Mouse (Mus musculus): Measurements from ENCODE around the gene Mecom. TPM values are rescaled to one million over a fixed set of nuclear protein-coding genes. Genes with fewer than 3 reads are reported as not detected.

The Mecom gene
- polyA plus RNA-seq, 1 experiment from 2014 or later: 217 TPM

GRCm38 (mm10) chr3:30511062-30511640, 36.7 kb downstream of the Mecom start:
- H3K9me3 ChIP-seq (replicated peaks): no peaks in the 10 kb centered on the region
- H3K4me3 ChIP-seq: peak overlapping the region; percentile 85
- no peak for DNase-seq (ENCODE audit: low spot score)
- H3K27ac ChIP-seq: peak overlapping the region; percentile 100
- 11% methylated on average over 4 of the region's 4 CpGs for WGBS
- no peaks in the 10 kb centered on the region for H3K36me3 ChIP-seq
- H3K4me1 ChIP-seq: peaks cover 51% of the 10 kb centered on the region
- H3K27me3 ChIP-seq (ENCODE audit: low read depth, poor library complexity, severe bottlenecking): no peaks in the 10 kb centered on the region

- no peaks in the 10 kb centered on the region for H3K27me3 ChIP-seq (ENCODE audit: low read depth, poor library complexity, severe bottlenecking)
- peaks cover 51% of the 10 kb centered on the region for H3K4me1 ChIP-seq
- H3K36me3 ChIP-seq: no peaks in the 10 kb centered on the region
- peak overlapping the region; percentile 85 for H3K4me3 ChIP-seq
- WGBS: 2% methylated on average over 8 of the region's 8 CpGs
- no peaks in the 10 kb centered on the region for H3K9me3 ChIP-seq (replicated peaks)
- DNase-seq (ENCODE audit: low spot score): no peak
- peak overlapping the region; percentile 100 for H3K27ac ChIP-seq
Measured at GRCm38 (mm10) chr3:30510646-30511045, 37.2 kb downstream of the Mecom start.

DNA sequence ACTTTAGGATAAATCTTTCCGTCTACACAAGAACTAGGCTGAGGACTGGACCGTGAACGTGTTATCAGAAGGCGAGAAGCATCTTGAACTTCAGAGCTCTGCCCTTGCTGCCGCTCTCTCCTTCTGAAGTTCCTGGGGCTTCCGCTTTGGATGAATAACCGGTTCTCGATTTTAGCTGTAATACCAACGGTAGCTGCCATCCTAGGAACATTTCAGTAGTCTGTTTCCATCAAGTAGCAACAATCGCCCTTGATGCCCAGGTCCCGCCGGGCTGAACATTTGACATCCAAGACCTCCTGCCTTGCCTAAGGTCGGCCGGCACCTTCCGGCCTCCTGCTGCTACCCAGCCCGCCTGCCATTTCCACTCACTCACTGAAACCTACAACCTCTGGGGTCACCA, 37.7 kb downstream of the Mecom start:
- DNase-seq (ENCODE audit: low spot score): peak; percentile 71
- peaks cover 51% of the 10 kb centered on the region for H3K4me1 ChIP-seq
- no peaks in the 10 kb centered on the region for H3K27me3 ChIP-seq (ENCODE audit: low read depth, poor library complexity, severe bottlenecking)
- peak overlapping the region; percentile 85 for H3K4me3 ChIP-seq
- no peaks in the 10 kb centered on the region for H3K36me3 ChIP-seq
- H3K27ac ChIP-seq: peak overlapping the region; percentile 100
- under 1% methylated on average over 16 of the region's 16 CpGs for WGBS
- H3K9me3 ChIP-seq (replicated peaks): no peaks in the 10 kb centered on the region

- Histone ChIP-seq H3K27me3 (ENCODE audit: low read depth, poor library complexity, severe bottlenecking) (no peaks in the 10 kb centered on the region), H3K27ac (peak overlapping the region; percentile 100), H3K4me3 (peak overlapping the region; percentile 85), H3K4me1 (peaks cover 58% of the 10 kb centered on the region), H3K36me3 (no peaks in the 10 kb centered on the region), H3K9me3 (replicated peaks) (no peaks in the 10 kb centered on the region)
- under 1% methylated on average over 44 of the region's 55 CpGs for WGBS
- peak; percentile 92 for DNase-seq (ENCODE audit: low spot score)
Measured at GRCm38 (mm10) chr3:30508930-30509910, 38.6 kb downstream of the Mecom start.

DNA sequence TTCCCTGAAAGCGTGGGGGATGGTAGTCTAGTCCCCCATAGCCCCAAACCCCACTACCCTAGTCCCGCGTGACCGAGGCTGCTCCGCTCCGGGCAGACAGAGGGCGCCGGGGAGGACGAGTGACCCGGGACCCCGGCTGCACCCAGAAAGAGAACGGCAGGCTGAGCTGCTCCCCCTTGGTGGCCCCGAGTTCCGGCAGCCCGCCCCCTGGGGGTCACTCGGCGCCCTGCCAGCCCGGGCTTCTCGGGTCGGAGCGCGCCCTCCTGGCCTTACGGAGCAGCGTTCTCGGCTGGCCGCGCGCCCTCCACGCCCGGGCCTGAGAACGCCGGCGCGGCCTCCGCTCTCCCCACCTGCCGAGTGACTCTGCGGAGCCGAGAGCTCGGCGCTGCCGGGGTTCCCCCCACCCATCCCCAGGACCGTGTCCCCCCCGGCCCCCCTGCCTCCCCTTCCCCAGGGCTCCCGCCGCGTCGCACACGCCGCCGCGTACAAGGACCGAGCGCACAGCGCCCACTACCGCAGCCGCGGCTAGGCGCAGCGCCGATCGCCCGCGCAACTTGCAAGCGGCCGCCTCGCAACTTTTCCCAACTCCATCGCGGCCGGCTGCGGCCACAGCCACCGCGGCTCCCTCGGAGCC, 39.4 kb downstream of the Mecom start:
- H3K27me3 ChIP-seq (ENCODE audit: low read depth, poor library complexity, severe bottlenecking): no peaks in the 10 kb centered on the region
- DNase-seq (ENCODE audit: low spot score): peak; percentile 89
- peak overlapping the region; percentile 100 for H3K27ac ChIP-seq
- peak overlapping the region; percentile 85 for H3K4me3 ChIP-seq
- peaks cover 60% of the 10 kb centered on the region for H3K4me1 ChIP-seq
- H3K36me3 ChIP-seq: no peaks in the 10 kb centered on the region
- under 1% methylated on average over 64 of the region's 73 CpGs for WGBS
- no peaks in the 10 kb centered on the region for H3K9me3 ChIP-seq (replicated peaks)

- H3K27ac ChIP-seq: peak overlapping the region; percentile 100
- peaks cover 53% of the 10 kb centered on the region for H3K4me1 ChIP-seq
- H3K27me3 ChIP-seq (ENCODE audit: low read depth, poor library complexity, severe bottlenecking): no peaks in the 10 kb centered on the region
- no peaks in the 10 kb centered on the region for H3K36me3 ChIP-seq
- peak overlapping the region; percentile 85 for H3K4me3 ChIP-seq
- peak; percentile 64 for DNase-seq (ENCODE audit: low spot score)
- no peaks in the 10 kb centered on the region for H3K9me3 ChIP-seq (replicated peaks)
- under 1% methylated on average over 41 of the region's 41 CpGs for WGBS
Measured at GRCm38 (mm10) chr3:30507576-30508295, 40.1 kb downstream of the Mecom start.

- H3K4me1 ChIP-seq: peaks cover 47% of the 10 kb centered on the region
- peak overlapping the region; percentile 85 for H3K4me3 ChIP-seq
- peak; percentile 77 for DNase-seq (ENCODE audit: low spot score)
- H3K36me3 ChIP-seq: no peaks in the 10 kb centered on the region
- no peaks in the 10 kb centered on the region for H3K9me3 ChIP-seq (replicated peaks)
- H3K27ac ChIP-seq: peak overlapping the region; percentile 100
- WGBS: under 1% methylated on average over 22 of the region's 22 CpGs
- H3K27me3 ChIP-seq (ENCODE audit: low read depth, poor library complexity, severe bottlenecking): no peaks in the 10 kb centered on the region
Measured at GRCm38 (mm10) chr3:30507028-30507575, 40.7 kb downstream of the Mecom start.

DNA sequence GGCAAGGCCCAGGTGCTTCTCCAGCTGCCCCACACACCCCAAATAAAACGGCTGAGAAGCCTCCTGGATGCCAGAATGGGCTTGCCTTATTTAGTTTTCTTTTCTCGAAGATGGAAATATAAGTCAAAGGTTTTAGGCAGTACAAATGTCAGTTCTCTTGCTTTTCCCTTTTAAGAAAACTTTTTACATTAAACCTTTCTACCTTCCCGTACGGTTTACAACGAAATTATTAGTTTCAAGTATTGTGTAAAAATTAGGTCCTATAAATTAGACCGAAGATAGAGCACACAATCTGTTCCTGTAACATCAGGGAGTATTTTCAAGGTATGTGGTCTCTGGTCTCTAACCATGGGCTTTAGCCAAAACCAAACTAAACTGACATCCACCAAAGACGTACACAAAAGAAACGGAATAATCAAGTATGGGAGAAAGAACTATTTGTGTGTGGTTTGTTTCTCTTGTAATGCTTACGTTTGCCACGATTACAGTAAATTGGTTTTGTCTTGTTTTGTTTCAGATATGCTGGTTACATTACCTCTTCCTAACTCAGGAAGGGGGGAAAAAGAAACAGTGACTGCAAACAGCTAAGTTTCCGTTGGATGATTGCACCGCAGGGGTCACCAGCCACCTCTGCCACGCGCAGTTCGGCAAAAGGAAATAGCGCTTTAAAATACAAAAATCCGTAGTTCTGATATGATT, 41.3 kb downstream of the Mecom start:
- WGBS: 2% methylated on average over 17 of the region's 17 CpGs
- DNase-seq (ENCODE audit: low spot score): no peak
- no peaks in the 10 kb centered on the region for H3K27me3 ChIP-seq (ENCODE audit: low read depth, poor library complexity, severe bottlenecking)

DNA sequence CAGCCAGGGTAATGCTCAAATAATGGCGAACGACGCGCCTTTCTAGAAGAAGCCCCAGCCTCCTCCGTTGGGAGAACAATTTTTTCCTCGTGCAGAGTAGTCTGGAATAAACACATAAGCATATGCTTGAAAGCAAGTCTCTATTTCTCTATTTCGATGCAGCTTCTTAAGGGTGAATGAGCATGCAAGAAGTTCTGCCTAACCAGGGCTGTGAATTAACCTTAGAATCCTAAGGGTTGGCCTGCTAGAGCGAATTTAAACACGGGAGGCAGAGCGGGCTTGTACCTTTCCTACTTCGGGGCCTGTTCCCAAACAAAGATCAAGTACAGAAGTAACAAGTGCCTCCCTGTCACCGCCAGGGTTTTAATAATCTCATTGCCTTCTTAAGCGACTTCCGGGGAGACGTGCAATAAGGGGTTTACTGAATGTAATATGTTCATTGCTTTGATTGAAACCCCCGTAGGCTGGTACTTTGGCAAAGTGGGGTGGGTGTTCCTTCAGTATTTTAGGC, 42.0 kb downstream of the Mecom start:
- peak; percentile 53 for DNase-seq (ENCODE audit: low spot score)
- H3K4me3 ChIP-seq: peak overlapping the region; percentile 85
- WGBS: 5% methylated on average over 16 of the region's 16 CpGs
- H3K4me1 ChIP-seq: peaks cover 34% of the 10 kb centered on the region
- no peaks in the 10 kb centered on the region for H3K36me3 ChIP-seq
- H3K27me3 ChIP-seq (ENCODE audit: low read depth, poor library complexity, severe bottlenecking): no peaks in the 10 kb centered on the region
- H3K9me3 ChIP-seq (replicated peaks): no peaks in the 10 kb centered on the region
- H3K27ac ChIP-seq: peak overlapping the region; percentile 100

More for the DNA sequence above, 41.3 kb downstream of the Mecom start:
- Histone ChIP-seq H3K4me3 (peak overlapping the region; percentile 85), H3K27ac (peak overlapping the region; percentile 100), H3K36me3 (no peaks in the 10 kb centered on the region), H3K4me1 (peaks cover 40% of the 10 kb centered on the region), H3K9me3 (replicated peaks) (no peaks in the 10 kb centered on the region)

DNA sequence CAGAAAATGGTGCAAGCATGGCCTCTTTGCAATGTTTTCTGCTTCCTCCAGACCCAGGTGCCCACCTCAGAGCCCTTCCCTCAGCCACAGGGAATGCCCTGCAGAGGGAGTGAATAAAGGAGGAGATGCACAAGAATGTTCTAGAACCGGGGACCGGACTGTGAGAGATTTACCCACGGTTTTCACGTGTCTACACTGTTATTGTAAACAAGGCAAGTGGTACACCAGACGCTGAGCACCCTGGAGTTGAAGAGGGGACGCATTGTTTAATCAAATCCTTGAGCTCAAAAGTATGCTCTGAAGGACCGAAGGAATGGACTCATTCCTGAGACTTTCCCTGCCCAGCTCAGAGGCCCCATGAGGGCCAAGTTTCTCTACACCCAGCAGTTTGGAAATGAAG, 43.2 kb downstream of the Mecom start:
- peak overlapping the region; percentile 11; the same call in 1 of the 2 replicates for H3K4me3 ChIP-seq
- peaks cover 9% of the 10 kb centered on the region for H3K36me3 ChIP-seq
- peak overlapping the region; percentile 100 for H3K27ac ChIP-seq
- 39% methylated on average over 7 of the region's 7 CpGs for WGBS
- H3K4me1 ChIP-seq: peaks cover 25% of the 10 kb centered on the region
- DNase-seq (ENCODE audit: low spot score): no peak
- H3K27me3 ChIP-seq (ENCODE audit: low read depth, poor library complexity, severe bottlenecking): no peaks in the 10 kb centered on the region
- no peaks in the 10 kb centered on the region for H3K9me3 ChIP-seq (replicated peaks)

GRCm38 (mm10) chr3:30503821-30504220, 44.0 kb downstream of the Mecom start:
- Histone ChIP-seq H3K9me3 (replicated peaks) (no peaks in the 10 kb centered on the region), H3K4me1 (peaks cover 25% of the 10 kb centered on the region), H3K27ac (peak overlapping the region; percentile 100), H3K27me3 (ENCODE audit: low read depth, poor library complexity, severe bottlenecking) (no peaks in the 10 kb centered on the region), H3K4me3 (0 out of 2 replicates have a peak overlapping the region, but pooled peaks have one; percentile 11), H3K36me3 (peaks cover 16% of the 10 kb centered on the region)
- no peak for DNase-seq (ENCODE audit: low spot score)

All from limb, embryonic 10.5 days (tissue).